Comparison of ENCODE assay signal across 11 mouse cellular contexts in genomic region chr2:180417731-180418130, GRCm38 (mm10). TPM values are rescaled to one million over a fixed set of nuclear protein-coding genes. Genes with fewer than 3 reads are reported as not detected.
DNase-seq lines count a peak whose midpoint lies in the region; ATAC-seq lines count a peak whose summit lies in the region.
"Had no signal": no experiment of that assay in that cellular context is flagged by ENCODE, and none has a peak within 500 bp of the region (broad histone marks: within the 10 kb centered on the region; RNA-seq: fewer than 3 reads in every experiment).

No protein-coding gene starts in this region.

- 0 out of 2 replicates have a peak, but pooled peaks cover 4% of the 10 kb centered on the region for H3K27me3 ChIP-seq in hindbrain, embryonic 10.5 days (ENCODE audit: insufficient read depth, poor library complexity, severe bottlenecking)
- peaks cover 20% of the 10 kb centered on the region; the same call in 1 of the 2 replicates for H3K27me3 ChIP-seq in hindbrain, embryonic 13.5 days
- peaks cover 11% of the 10 kb centered on the region; the same call in 1 of the 2 replicates for H3K27me3 ChIP-seq in neural tube, embryonic 15.5 days (replicated peaks)
- H3K27me3 ChIP-seq: limb, embryonic 12.5 days had no signal

- H3K9me3 ChIP-seq in hindbrain, embryonic 10.5 days = no peaks in the 10 kb centered on the region
- no peaks in the 10 kb centered on the region for H3K9me3 ChIP-seq in hindbrain, embryonic 13.5 days
- no peaks in the 10 kb centered on the region for H3K9me3 ChIP-seq in neural tube, embryonic 15.5 days (replicated peaks)
- H3K9me3 ChIP-seq: G1E; limb, embryonic 12.5 days had no signal

- H3K4me3 ChIP-seq in hindbrain, embryonic 10.5 days = no peak overlapping the region
- no peak overlapping the region for H3K4me3 ChIP-seq in hindbrain, embryonic 13.5 days
- H3K4me3 ChIP-seq in neural tube, embryonic 15.5 days (replicated peaks) = no peak overlapping the region
- H3K4me3 ChIP-seq: limb, embryonic 12.5 days had no signal

- peak; percentile 45 for DNase-seq in hindbrain, embryonic 10.5 days (ENCODE audit: low spot score)
- DNase-seq in neural tube, embryonic 10.5 days (ENCODE audit: extremely low spot score, low spot score) = peak; percentile 42
- DNase-seq in embryo, embryonic 11 days = peak; percentile 74
- peak; percentile 44 for DNase-seq in retina, embryonic 14.5 days (ENCODE audit: low spot score)
- DNase-seq in left cerebral cortex, postnatal 10 days (ENCODE audit: extremely low spot score in 1 of 2, low spot score in 2 of 2) = no peak

- no peaks in the 10 kb centered on the region for H3K36me3 ChIP-seq in hindbrain, embryonic 10.5 days
- no peaks in the 10 kb centered on the region for H3K36me3 ChIP-seq in hindbrain, embryonic 13.5 days
- no peaks in the 10 kb centered on the region for H3K36me3 ChIP-seq in neural tube, embryonic 15.5 days
- H3K36me3 ChIP-seq: G1E; limb, embryonic 12.5 days had no signal

- WGBS in hindbrain, embryonic 10.5 days = 15% methylated on average over 9 of the region's 9 CpGs
- WGBS in hindbrain, embryonic 13.5 days = 19% methylated on average over 9 of the region's 9 CpGs
- 15% methylated on average over 9 of the region's 9 CpGs for WGBS in neural tube, embryonic 15.5 days

- H3K4me1 ChIP-seq in hindbrain, embryonic 10.5 days (replicated peaks) = no peaks in the 10 kb centered on the region
- H3K4me1 ChIP-seq in hindbrain, embryonic 13.5 days (replicated peaks) = no peaks in the 10 kb centered on the region
- H3K4me1 ChIP-seq in neural tube, embryonic 15.5 days = no peaks in the 10 kb centered on the region
- H3K4me1 ChIP-seq: limb, embryonic 12.5 days had no signal

- intact Hi-C loops in left cerebral cortex, postnatal 10 days (cut with DNase I) = no loop called here

- H3K4me2 ChIP-seq in hindbrain, embryonic 13.5 days = no peak overlapping the region
- H3K4me2 ChIP-seq in neural tube, embryonic 15.5 days = no peak overlapping the region
- H3K4me2 ChIP-seq: limb, embryonic 12.5 days had no signal

- no peak overlapping the region for H3K27ac ChIP-seq in hindbrain, embryonic 10.5 days
- H3K27ac ChIP-seq in hindbrain, embryonic 13.5 days = no peak overlapping the region
- no peak overlapping the region for H3K27ac ChIP-seq in neural tube, embryonic 15.5 days (replicated peaks)
- H3K27ac ChIP-seq: limb, embryonic 12.5 days had no signal

- no peak overlapping the region for H3K9ac ChIP-seq in hindbrain, embryonic 13.5 days
- no peak overlapping the region for H3K9ac ChIP-seq in neural tube, embryonic 15.5 days (replicated peaks)
- H3K9ac ChIP-seq: limb, embryonic 12.5 days had no signal

- ATAC-seq in hindbrain, embryonic 13.5 days (ENCODE audit: low FRiP score) = no peak
- ATAC-seq in neural tube, embryonic 15.5 days (ENCODE audit: low FRiP score) = no peak
- ATAC-seq in monocyte, adult 5-6 weeks (replicated peaks; ENCODE audit: insufficient number of reproducible peaks, low FRiP score, low TSS enrichment, poor library complexity, severe bottlenecking) = no peak
- ATAC-seq: intestine, postnatal 0 days had no signal

RNA-seq across cellular contexts. Expression of gene Slco4a1, which starts 38.3 kb away (rescaled TPM):
- polyA plus RNA-seq in hindbrain, embryonic 10.5 days (2016; fragmentation: Nextera tagmentation; extraction: Ambion mirVana) = 7.6 and 8.7 TPM in 2 replicates
- polyA plus RNA-seq in hindbrain, embryonic 13.5 days (2015; fragmentation: Nextera tagmentation; extraction: Ambion mirVana) = 1.9 and 2.2 TPM in 2 replicates
- polyA plus RNA-seq in neural tube, embryonic 15.5 days (2015; fragmentation: Nextera tagmentation; extraction: Ambion mirVana) = 2.4 and 4.0 TPM in 2 replicates
- total RNA-seq in left cerebral cortex, postnatal 10 days (2021) = 1 to 10 TPM; 1.5 TPM
- total RNA-seq in monocyte, adult 5-6 weeks (2017) = 0.43 to 3.4 TPM (median 1.7 TPM) in 3 replicates
- polyA plus RNA-seq: G1E had no signal

Comparison
In these comparisons a context has a peak if more than half of its experiments do, and no peak if none do; other contexts are left out.
1. DNase-seq: peak in hindbrain, embryonic 10.5 days (single experiment), neural tube, embryonic 10.5 days (single experiment), embryo, embryonic 11 days (single experiment) and retina, embryonic 14.5 days (single experiment); none in left cerebral cortex, postnatal 10 days (0 of 2).